Comparison of ENCODE assay signal across 24 mouse cellular contexts in genomic region chr2:74257034-74257781, GRCm38 (mm10).
"Had no signal": no experiment of that assay in that cellular context is flagged by ENCODE, and none has a peak within 500 bp of the region (broad histone marks: within the 10 kb centered on the region; RNA-seq: fewer than 3 reads in every experiment).

No protein-coding gene starts in this region.

- DNase-seq: gastrocnemius, adult 2 months; gastrocnemius, postnatal 10 days; gastrocnemius, postnatal 25 days; heart, adult 18-20 months; heart, postnatal 10 days; heart, postnatal 4 days; kidney, adult 18-20 months; kidney, adult 8-10 months; kidney, postnatal 25 days; liver; liver, embryonic 13.5 days had no signal

- H3K4me2 ChIP-seq: heart, embryonic 12.5 days; hindbrain, embryonic 12.5 days; hindbrain, embryonic 14.5 days; limb, embryonic 12.5 days; liver, embryonic 11.5 days; liver, embryonic 13.5 days; liver, embryonic 15.5 days had no signal

- H3K9ac ChIP-seq: heart, embryonic 12.5 days; hindbrain, embryonic 12.5 days; hindbrain, embryonic 14.5 days; limb, embryonic 12.5 days; liver, embryonic 13.5 days; liver, embryonic 15.5 days had no signal

- H3K27ac ChIP-seq: gastrocnemius, adult 2 months; heart, embryonic 10.5 days; hindbrain, embryonic 10.5 days; hindbrain, embryonic 12.5 days; hindbrain, embryonic 14.5 days; layer of hippocampus, adult 2 months; left cerebral cortex, adult 2 months; limb, embryonic 10.5 days; limb, embryonic 12.5 days; liver, embryonic 13.5 days; liver, embryonic 15.5 days had no signal

- H3K36me3 ChIP-seq: heart, embryonic 10.5 days; heart, embryonic 12.5 days; hindbrain, embryonic 10.5 days; hindbrain, embryonic 12.5 days; limb, embryonic 10.5 days; limb, embryonic 12.5 days; liver, embryonic 13.5 days; liver, embryonic 15.5 days had no signal

- H3K27me3 ChIP-seq: heart, embryonic 12.5 days; hindbrain, embryonic 12.5 days; limb, embryonic 12.5 days; liver, embryonic 13.5 days; liver, embryonic 15.5 days had no signal

- H3K4me1 ChIP-seq: heart, embryonic 10.5 days; heart, embryonic 12.5 days; hindbrain, embryonic 10.5 days; hindbrain, embryonic 12.5 days; limb, embryonic 10.5 days; limb, embryonic 12.5 days; liver, embryonic 13.5 days; liver, embryonic 15.5 days had no signal

- ATAC-seq: hindbrain, embryonic 16.5 days; inflammation-experienced regulatory T-cells, adult 6 months had no signal

- H3K9me3 ChIP-seq: heart, embryonic 10.5 days; heart, embryonic 12.5 days; hindbrain, embryonic 10.5 days; hindbrain, embryonic 12.5 days; limb, embryonic 10.5 days; limb, embryonic 12.5 days; liver, embryonic 13.5 days; liver, embryonic 15.5 days had no signal

- H3K4me3 ChIP-seq: gastrocnemius, adult 2 months; heart, embryonic 10.5 days; heart, embryonic 12.5 days; hindbrain, embryonic 10.5 days; hindbrain, embryonic 12.5 days; layer of hippocampus, adult 2 months; left cerebral cortex, adult 2 months; limb, embryonic 10.5 days; limb, embryonic 12.5 days; liver, embryonic 13.5 days; liver, embryonic 15.5 days had no signal
